Mouse (Mus musculus) kidney, adult 2 months (tissue): ENCODE results near the gene Nudt9.

Source experiments
- CTCF ChIP-seq: fragments of 200-500 bp; conservative IDR thresholded peaks from 2 replicates; pipeline ENCODE4 v1.5.1; 2011; ENCODE audit warnings: low read depth, mild to moderate bottlenecking, control low read depth, low read length, moderate library complexity, mixed read lengths; ENCODE audit not compliant: insufficient read depth, insufficient read length
- POLR2A ChIP-seq: fragments of 200-500 bp; IDR thresholded peaks from one replicate; pipeline ENCODE4 v1.6.1; 2011; ENCODE audit warnings: low read depth, low read length, control low read depth

GRCm38 (mm10) chr5:104024762-104025161, 21.3 kb upstream of the Nudt9 start:
- TF ChIP-seq CTCF (no peak), POLR2A (no peak)
